Mouse (Mus musculus): ENCODE results near the gene Nrg3.

DNA sequence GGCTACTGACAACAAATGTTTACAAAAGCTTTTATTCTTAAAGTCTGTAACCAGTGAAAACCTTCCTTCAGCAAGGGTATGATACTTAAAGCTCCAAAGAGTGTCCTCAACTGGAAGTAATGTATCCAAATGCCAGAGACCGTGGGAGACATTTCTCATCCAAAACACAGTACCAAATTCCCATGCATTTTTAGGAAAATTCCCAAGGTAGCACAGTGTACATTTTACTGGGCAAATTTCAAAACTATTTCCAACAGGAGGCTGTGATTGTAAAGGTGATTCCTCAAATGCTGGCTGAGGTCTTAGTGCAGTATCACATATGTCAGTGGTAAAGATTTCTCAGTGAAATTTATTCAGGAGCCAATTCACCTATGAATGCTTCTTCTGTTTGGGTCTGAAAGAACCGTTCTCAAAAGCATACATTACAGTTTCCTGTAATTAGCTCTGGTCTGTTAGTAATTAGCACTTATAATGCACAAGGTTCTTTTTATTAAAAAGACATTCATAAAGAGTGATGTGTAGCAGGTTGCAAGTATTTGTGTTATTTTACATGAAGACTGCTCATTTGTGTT, 536.3 kb downstream of the Nrg3 start:
- no peak for TF ChIP-seq POLR2A (IDR thresholded peaks at IDR 0.05; ENCODE audit: borderline replicate concordance, low read depth, low read length)
- TF ChIP-seq CTCF (IDR thresholded peaks at IDR 0.05; ENCODE audit: low read depth, low read length): no peak

Data from bone marrow macrophage, adult 2 months (primary cell).